Mouse (Mus musculus) forebrain, embryonic 15.5 days (tissue): Measurements from ENCODE around the gene Brat1. TPM values are rescaled to one million over a fixed set of nuclear protein-coding genes. Genes with fewer than 3 reads are reported as not detected.

Experiments used
- ATAC-seq: fragments of 200-750 bp; cut with Nextera tagmentation; replicated peaks from 2 replicates; pipeline ENCODE4 v1.8.0; 2017; ENCODE audit warnings: mild to moderate bottlenecking, moderate TSS enrichment, moderate library complexity
- H3K27ac ChIP-seq: fragments of 300-500 bp; sonication (generic); replicated peaks from 2 replicates; pipeline ENCODE4 v1.5.1; 2015; ENCODE audit warnings: mild to moderate bottlenecking, inconsistent platforms
- H3K27me3 ChIP-seq: fragments of 300-500 bp; sonication (generic); 2 replicates; pipeline ENCODE4 v1.6.1; 2015; ENCODE audit warnings: inconsistent platforms
- H3K36me3 ChIP-seq: fragments of 300-500 bp; sonication (generic); 2 replicates; pipeline ENCODE4 v1.6.1; 2015; ENCODE audit warnings: mild to moderate bottlenecking, inconsistent platforms
- H3K4me1 ChIP-seq: fragments of 300-500 bp; sonication (generic); 2 replicates; pipeline ENCODE4 v1.6.1; 2015; ENCODE audit warnings: inconsistent platforms
- H3K4me2 ChIP-seq: fragments of 300-500 bp; sonication (generic); replicated peaks from 2 replicates; pipeline ENCODE4 v1.6.1; 2015; ENCODE audit warnings: mild to moderate bottlenecking, inconsistent platforms
- H3K4me3 ChIP-seq: fragments of 300-500 bp; sonication (generic); 2 replicates; pipeline ENCODE4 v1.5.1; 2015; ENCODE audit warnings: mild to moderate bottlenecking, inconsistent platforms
- H3K9ac ChIP-seq: fragments of 300-500 bp; sonication (generic); replicated peaks from 2 replicates; pipeline ENCODE4 v1.6.1; 2015; ENCODE audit warnings: mild to moderate bottlenecking, inconsistent platforms
- H3K9me3 ChIP-seq: fragments of 300-500 bp; sonication (generic); 2 replicates; pipeline ENCODE4 v1.6.1; 2016; ENCODE audit warnings: inconsistent platforms
- WGBS: fragments of 180-500 bp; shearing (Covaris S2); methylation state at CpG from one replicate; pipeline ENCODE4 v1.1.7; 2015; ENCODE audit warnings: mixed read lengths; 5-methylcytosine and 5-hydroxymethylcytosine counted together
- polyA plus RNA-seq: library from polyadenylated mRNA; unstranded; fragments of >200 nt; fragmentation: Nextera tagmentation; extraction: Ambion mirVana; gene quantifications from 2 replicates; pipeline ENCODE4 v1.2.1, GENCODE M21; 2015

Gene Brat1
- polyA plus RNA-seq, 1 experiment from 2014 or later, result 28.2 TPM

DNA sequence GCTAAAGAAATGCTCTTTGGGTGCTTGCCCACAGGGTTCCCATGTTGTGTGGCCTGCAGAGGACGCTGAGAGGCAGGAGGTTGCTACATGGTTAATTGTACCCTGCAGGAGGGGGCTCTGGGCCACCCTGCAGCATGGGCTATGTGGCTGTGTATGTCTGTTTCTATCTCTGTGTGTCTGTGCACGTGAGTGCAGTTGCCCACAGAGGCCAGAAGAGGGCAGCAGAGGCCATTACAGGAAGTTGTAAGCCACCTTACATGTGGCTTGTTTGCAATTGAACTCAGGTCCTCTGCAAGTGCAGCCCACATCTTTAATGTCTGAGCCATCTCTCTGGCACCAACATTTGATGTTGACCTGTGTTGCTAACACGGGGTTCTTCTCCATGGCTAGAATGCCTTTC, 47.8 kb downstream of the Brat1 start:
- no peak overlapping the region for H3K9ac ChIP-seq
- 93% methylated on average over 3 of the region's 3 CpGs for WGBS

DNA sequence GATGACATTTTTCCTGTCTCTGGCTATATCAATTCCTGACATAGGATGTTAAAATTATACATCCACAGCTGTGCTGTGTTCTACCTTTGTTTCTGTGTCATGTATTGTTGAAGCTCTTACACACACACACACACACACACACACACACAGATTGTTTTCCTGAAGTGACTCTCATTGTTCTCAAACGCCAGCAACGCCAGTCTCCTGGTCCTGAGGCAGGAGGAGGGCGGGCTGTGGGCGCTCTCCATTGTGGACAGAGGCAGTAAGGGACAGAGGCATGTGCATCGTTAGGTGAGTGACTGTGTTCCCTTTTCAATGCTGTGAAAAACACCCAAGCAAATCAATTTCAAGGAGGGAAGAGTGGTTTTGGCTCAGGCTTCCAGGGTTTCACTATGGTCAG, 48.4 kb downstream of the Brat1 start:
- Histone ChIP-seq H3K27ac (no peak overlapping the region), H3K36me3 (peaks cover 13% of the 10 kb centered on the region), H3K4me1 (peaks cover 10% of the 10 kb centered on the region), H3K4me2 (no peak overlapping the region), H3K9me3 (no peaks in the 10 kb centered on the region), H3K27me3 (no peaks in the 10 kb centered on the region), H3K4me3 (no peak overlapping the region), H3K9ac (no peak overlapping the region)
- 47% methylated on average over 5 of the region's 5 CpGs for WGBS
- no peak for ATAC-seq

More for the DNA sequence above, 47.8 kb downstream of the Brat1 start:
- ATAC-seq, result no peak
- Histone ChIP-seq H3K4me1 (peaks cover 10% of the 10 kb centered on the region), H3K9me3 (no peaks in the 10 kb centered on the region), H3K27ac (no peak overlapping the region), H3K4me3 (no peak overlapping the region), H3K27me3 (no peaks in the 10 kb centered on the region), H3K4me2 (no peak overlapping the region), H3K36me3 (peaks cover 9% of the 10 kb centered on the region; the same call in 1 of the 2 replicates)

DNA sequence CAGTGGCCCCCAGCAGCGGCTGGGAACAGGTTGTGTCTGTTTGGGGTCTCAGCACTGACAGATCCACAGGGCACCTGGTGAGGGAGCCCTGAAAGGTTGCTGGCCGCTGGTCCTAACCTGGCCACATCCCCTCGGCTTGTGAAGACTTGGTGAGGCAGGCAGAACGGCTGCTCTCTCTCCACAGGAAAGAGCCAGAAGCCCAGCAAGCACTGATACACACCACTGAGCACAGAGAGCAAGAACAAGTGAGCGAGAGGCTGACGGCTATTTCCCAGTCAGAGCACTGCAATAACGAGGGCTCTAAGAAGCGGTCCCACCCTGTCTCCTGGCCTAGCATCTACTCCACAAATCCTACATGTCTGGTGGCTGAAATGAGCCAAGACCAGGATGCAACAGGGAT, 54.1 kb downstream of the Brat1 start:
- no peaks in the 10 kb centered on the region for H3K4me1 ChIP-seq
- no peak for ATAC-seq
- peaks cover 38% of the 10 kb centered on the region for H3K36me3 ChIP-seq
- H3K4me3 ChIP-seq, result no peak overlapping the region
- no peaks in the 10 kb centered on the region for H3K27me3 ChIP-seq
- no peak overlapping the region for H3K4me2 ChIP-seq
- H3K9ac ChIP-seq, result no peak overlapping the region
- 72% methylated on average over 8 of the region's 8 CpGs for WGBS
- no peaks in the 10 kb centered on the region for H3K9me3 ChIP-seq
- no peak overlapping the region for H3K27ac ChIP-seq

DNA sequence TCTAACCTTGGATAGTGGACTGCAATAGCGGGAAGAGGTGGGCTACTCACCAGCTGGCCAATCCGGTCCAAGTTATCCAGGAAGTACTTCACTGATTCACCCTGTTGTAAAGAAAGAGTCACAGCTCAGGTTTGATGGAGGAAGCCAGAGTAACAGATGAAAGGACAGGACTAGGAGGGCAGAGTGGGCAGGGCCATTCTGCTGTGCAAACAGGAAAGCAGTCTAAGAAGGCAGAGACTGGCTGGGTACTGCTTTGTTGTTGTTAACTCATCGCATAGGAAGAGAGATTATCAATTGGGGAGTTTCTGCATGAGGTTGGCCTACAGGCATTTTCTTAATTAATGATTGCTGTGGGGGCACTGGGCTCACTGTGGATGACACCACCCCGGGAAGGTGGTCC, 57.7 kb downstream of the Brat1 start:
- no peak overlapping the region for H3K4me3 ChIP-seq
- no peak for ATAC-seq

GRCm38 (mm10) chr5:140764921-140765613, 60.3 kb downstream of the Brat1 start:
- no peak overlapping the region for H3K4me2 ChIP-seq
- ATAC-seq, result no peak
- no peak overlapping the region for H3K4me3 ChIP-seq
- no peak overlapping the region for H3K9ac ChIP-seq
- H3K27ac ChIP-seq, result no peak overlapping the region
- peaks cover 19% of the 10 kb centered on the region for H3K4me1 ChIP-seq
- 78% methylated on average over 6 of the region's 6 CpGs for WGBS
- H3K9me3 ChIP-seq, result no peaks in the 10 kb centered on the region
- no peaks in the 10 kb centered on the region for H3K27me3 ChIP-seq
- H3K36me3 ChIP-seq, result peaks cover 13% of the 10 kb centered on the region

More for the DNA sequence above, 57.7 kb downstream of the Brat1 start:
- H3K4me1 ChIP-seq, result peaks cover under 1% of the 10 kb centered on the region
- WGBS, result 91% methylated on average over 4 of the region's 4 CpGs
- no peak overlapping the region for H3K4me2 ChIP-seq
- H3K36me3 ChIP-seq, result peaks cover 35% of the 10 kb centered on the region
- no peak overlapping the region for H3K27ac ChIP-seq
- H3K27me3 ChIP-seq, result no peaks in the 10 kb centered on the region
- H3K9ac ChIP-seq, result no peak overlapping the region
- H3K9me3 ChIP-seq, result no peaks in the 10 kb centered on the region

DNA sequence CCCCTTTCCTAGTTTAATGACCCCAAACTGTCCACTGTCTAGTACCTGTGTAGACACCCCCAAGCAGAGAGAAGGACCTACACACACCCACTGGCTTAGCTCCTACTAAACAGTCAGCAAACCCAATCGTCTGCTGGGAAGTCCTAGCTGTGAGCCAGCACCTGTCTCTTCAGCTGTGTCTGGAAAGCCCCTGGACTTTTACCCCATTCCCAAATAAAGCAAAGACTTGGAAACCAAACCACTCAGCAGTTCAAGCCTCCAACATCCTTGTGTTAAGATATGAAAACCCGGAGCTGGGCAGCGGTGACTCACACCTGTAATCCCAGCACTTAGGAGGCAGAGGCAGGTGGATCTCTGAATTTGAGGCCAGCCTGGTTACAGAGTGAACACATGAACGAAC, 61.8 kb downstream of the Brat1 start:
- H3K9me3 ChIP-seq, result no peaks in the 10 kb centered on the region
- no peak overlapping the region for H3K4me2 ChIP-seq
- no peak overlapping the region for H3K4me3 ChIP-seq
- peaks cover 25% of the 10 kb centered on the region for H3K4me1 ChIP-seq
- H3K9ac ChIP-seq, result no peak overlapping the region
- 87% methylated on average over 4 of the region's 4 CpGs for WGBS
- 0 out of 2 replicates have a peak, but pooled peaks cover 6% of the 10 kb centered on the region for H3K36me3 ChIP-seq
- no peak overlapping the region for H3K27ac ChIP-seq
- no peaks in the 10 kb centered on the region for H3K27me3 ChIP-seq
- no peak for ATAC-seq

DNA sequence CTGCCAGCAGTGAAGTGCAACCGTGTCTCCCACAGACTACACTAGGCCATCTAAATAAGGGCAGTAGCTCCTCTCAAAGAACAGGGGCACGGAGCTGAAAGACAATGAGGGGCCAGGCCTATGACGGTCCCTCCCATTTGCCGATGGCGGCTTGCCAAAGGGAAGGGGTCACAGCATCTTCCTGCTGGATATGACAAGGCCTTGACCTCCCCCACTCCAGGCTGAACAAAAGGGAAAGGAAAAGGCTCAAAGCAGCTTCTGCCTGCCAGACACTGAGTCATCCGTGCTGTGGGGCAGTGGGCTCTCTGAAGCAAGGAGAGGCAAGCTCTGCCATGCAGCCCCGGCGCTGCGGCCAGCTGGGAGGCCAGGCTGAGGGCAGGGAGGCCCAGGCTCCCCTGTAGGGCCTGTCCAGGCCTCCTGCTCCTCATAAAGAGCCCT, 62.9 kb downstream of the Brat1 start:
- ATAC-seq, result peak; percentile 52; the same call in 1 of the 2 replicates
- Histone ChIP-seq H3K9me3 (no peaks in the 10 kb centered on the region), H3K9ac (no peak overlapping the region), H3K4me1 (peaks cover 29% of the 10 kb centered on the region), H3K27ac (peak overlapping the region; percentile 84), H3K36me3 (no peaks in the 10 kb centered on the region), H3K27me3 (no peaks in the 10 kb centered on the region), H3K4me2 (no peak overlapping the region), H3K4me3 (no peak overlapping the region)
- 4% methylated on average over 9 of the region's 9 CpGs for WGBS

- Histone ChIP-seq H3K36me3 (no peaks in the 10 kb centered on the region), H3K27me3 (no peaks in the 10 kb centered on the region), H3K4me3 (no peak overlapping the region), H3K27ac (peak overlapping the region; percentile 84), H3K4me2 (no peak overlapping the region), H3K9me3 (no peaks in the 10 kb centered on the region), H3K9ac (no peak overlapping the region), H3K4me1 (peaks cover 29% of the 10 kb centered on the region)
- 51% methylated on average over 5 of the region's 5 CpGs for WGBS
- ATAC-seq, result no peak
Measured at GRCm38 (mm10) chr5:140768333-140768732, 63.5 kb downstream of the Brat1 start.

Other genes starting within 250 kb of the Brat1 start
- gene Chst12, start 199.5 kb upstream of the Brat1 start, polyA plus RNA-seq, result 19.0 and 19.4 TPM in 2 replicates
- 0.33 TPM in 1 of 2 replicates, not detected in the other for gene Grifin, start 139.9 kb upstream of the Brat1 start, polyA plus RNA-seq
- gene Lfng, start 97.7 kb upstream of the Brat1 start, polyA plus RNA-seq, result 25.7 and 28.8 TPM in 2 replicates
- gene Ttyh3, start 56.0 kb upstream of the Brat1 start, polyA plus RNA-seq, result 78.9 and 85.5 TPM in 2 replicates
- 22.2 and 25.1 TPM in 2 replicates for gene Iqce, start 2.6 kb upstream of the Brat1 start, polyA plus RNA-seq
- gene Amz1, start 19.1 kb downstream of the Brat1 start, polyA plus RNA-seq, result 4.4 and 5.3 TPM in 2 replicates
- 26.3 and 65.4 TPM in 2 replicates for gene Gna12, start 125.4 kb downstream of the Brat1 start, polyA plus RNA-seq